Mouse (Mus musculus) layer of hippocampus, postnatal 25 days (tissue): ENCODE results near the gene Gm765. TPM values are rescaled to one million over a fixed set of nuclear protein-coding genes. Genes with fewer than 3 reads are reported as not detected.

Experiments
- DNase-seq, 2 experiments: peaks; one replicate each; pipeline ENCODE4 v3.0.0; 2022; ENCODE audit warnings: mixed read lengths in 2 of 2, low spot score in 1 of 2; ENCODE audit errors: extremely low spot score in 1 of 2
- total RNA-seq, 2 experiments: library from RNA; stranded (reverse); gene quantifications; 2 replicates each; pipeline ENCODE4 v1.2.3; 2021

Gm765 gene
- total RNA-seq, 2 experiments from 2014 or later = not detected

DNA sequence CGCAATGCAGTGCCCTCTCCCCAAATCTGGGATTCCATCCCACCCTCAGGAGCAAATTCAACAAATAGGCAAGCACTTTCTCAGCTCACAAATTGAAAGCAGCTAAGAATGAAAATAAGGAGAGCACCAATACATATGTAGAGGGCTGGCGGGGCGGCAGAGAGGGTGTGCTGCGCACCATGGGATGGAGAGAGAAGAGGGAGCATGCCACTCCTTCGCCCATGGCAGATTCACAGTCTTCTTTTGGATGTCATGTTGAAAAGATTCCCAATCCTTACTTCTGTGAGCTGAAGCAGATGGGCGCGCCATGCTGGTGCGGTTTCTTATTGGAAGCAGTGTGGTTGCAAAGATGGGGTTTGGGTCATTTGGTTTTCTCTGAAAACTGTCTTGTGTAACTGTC is 118.6 kb downstream of the Gm765 start:
- no peak for DNase-seq

DNA sequence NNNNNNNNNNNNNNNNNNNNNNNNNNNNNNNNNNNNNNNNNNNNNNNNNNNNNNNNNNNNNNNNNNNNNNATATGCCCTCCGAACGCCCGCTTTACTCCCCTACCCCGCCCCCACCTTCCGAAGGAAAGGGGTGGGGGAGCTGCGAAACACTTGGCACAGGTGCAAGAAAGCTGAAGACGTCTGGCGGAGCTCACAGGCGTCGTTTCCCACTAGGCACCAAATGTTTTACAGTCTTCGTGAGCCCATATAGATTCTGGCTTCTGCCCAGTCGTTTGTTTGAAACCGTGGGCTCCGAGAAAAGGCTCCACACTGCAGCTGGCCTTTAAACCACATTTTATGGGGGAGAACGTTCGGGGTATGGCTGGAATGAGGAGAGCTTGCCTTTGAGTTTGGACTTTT is 120.6 kb downstream of the Gm765 start:
- DNase-seq = no peak

DNA sequence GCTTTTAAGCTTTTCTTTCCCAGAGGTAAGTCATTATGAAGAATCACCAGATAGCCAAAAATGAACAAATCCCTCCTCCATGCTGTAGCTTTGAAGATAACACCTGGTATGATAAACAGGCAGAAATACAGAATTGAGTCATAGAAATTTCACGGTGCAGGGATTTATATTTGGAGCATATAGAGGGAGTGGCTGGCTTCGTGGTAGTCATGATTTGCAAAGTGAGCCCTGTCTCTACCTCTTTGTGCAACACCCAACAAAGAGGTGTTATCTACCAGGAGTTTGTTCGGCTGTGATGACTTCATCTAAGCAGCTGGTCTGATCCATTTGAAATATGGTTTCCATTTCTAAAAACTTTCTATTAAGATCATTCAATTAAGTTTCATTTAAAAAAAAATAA is 130.3 kb downstream of the Gm765 start:
- no peak for DNase-seq

DNA sequence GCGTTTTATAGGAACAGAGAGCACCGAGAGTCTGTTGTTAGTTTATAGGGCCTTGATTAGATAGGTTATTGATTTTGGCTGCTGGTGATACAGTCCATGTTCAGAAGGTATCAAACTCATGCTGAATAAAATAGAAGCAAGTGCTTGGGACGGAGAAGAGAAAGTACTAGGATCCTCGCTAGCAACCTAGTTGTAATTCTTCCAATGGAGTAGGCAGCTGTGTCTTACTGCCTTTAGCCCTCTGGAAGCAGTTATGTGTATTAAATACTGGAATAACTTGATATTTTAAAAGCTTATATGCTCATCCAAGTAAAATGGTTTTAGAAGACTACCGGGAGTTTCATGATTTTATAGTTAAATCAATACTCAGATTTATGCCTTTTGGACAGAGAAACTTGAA is 132.3 kb downstream of the Gm765 start:
- DNase-seq = no peak

DNA sequence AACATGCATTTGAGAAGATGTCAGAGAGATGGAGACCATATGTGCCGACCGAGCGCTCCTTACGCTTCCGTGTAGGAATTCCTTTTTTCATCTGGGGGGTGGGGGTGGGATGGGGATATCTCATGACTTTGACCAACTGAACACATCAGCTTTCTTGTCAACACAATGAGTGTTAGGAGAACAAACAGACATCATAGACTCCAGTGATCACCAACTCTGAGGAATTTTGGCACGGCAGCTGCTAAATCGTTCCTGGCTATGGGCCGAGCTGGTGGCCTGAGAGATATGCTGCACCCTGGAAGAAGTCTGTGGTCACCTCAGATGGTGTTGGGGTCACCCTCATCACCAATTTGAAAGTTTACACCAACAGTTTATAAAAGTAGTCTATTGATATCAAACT is 134.5 kb downstream of the Gm765 start:
- no peak for DNase-seq

DNA sequence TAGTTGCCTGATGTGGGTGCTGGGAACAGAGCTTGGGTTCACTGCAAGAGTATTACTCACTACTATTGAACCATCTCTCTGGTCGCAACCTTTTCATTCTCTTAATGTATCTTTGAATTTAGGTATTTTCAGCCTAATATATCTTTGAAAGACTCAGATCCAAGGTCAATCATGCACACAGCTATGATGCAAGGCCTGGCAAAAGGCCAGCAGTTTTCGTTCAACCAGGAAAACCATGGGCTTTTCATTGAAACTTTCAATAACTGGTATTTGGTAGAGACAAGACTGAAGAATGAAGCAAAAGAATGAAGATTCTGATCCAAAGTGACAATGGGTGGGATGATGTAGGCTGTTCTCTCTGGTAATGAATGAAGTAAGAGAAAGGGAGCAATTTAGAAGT is 143.8 kb downstream of the Gm765 start:
- DNase-seq = no peak

DNA sequence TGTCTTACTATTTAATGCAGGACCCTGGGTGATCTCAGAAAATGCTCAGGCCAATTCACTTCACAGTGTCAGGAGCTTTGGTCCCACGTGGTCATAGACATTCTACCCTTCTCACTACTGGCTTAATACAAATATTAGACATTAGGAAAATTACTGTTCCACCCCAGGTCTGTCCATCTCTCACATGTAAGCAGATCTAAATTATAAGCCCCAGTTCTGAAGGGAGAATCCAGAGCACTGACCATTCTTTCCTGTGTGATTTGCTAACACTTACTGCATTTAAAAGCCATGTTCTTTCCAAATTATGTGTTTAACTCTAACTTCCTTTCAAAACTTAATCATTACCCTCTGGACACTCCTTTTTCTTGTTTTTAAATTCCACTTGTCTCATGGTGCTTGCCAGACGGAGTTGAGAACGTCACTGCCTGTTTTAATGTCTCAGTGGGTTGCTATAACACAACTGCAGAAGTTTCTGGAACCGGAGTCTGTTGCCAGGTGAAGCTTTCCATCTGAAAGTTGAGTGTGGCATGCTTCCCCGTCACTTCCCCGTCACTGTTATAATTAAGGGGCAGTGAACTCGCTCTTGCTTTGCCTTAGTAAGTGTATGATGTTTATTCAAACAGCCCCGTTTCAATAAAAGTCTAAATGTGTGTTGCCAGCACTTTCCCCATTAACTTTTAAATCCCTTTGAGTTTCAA is 151.7 kb downstream of the Gm765 start:
- DNase-seq = no peak
